Mouse (Mus musculus) adrenal gland, adult (tissue): ENCODE measurements around the gene Gm49380.
"Not testable (repeated sequence)": the region's sequence is repeated elsewhere in the genome, so short reads cannot be mapped to it uniquely, and the experiment has no call there.

ENCODE experiments used
- DNase-seq, 2 experiments: peaks; one replicate each; pipeline ENCODE4 v3.0.0; 2022 to 2023; ENCODE audit warnings: low spot score in 1 of 2; ENCODE audit not compliant: inconsistent age in 2 of 2

Gene Gm49380

GRCm38 (mm10) chr9:44125546-44126428 lies 12.5 kb upstream of the Gm49380 start:
- peak; percentile 82 to 95 for DNase-seq

DNA sequence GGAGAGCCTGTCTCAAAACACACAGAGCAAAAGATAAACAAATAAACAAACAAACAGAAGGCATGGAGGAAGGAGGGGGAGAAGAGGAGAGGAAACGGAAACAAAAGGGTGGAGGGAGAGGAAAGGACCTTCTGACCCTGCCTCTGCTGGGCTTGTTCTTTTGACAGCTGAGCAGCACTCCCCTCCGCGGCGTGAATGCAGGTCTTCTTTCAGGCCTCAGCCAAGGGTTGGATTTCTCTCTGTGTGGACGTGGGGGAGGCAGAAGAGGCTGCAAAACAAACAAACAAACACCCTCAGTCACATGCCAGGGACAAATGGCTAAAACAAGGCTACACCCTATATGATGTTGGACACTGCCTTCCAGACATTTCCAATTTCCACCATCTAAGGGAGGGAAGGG lies 11.7 kb upstream of the Gm49380 start:
- no peak for DNase-seq

- DNase-seq, result peak in 1 of 2 experiments; percentile 75
These were observed 11.0 kb upstream of the Gm49380 start for GRCm38 (mm10) chr9:44124317-44124716.

DNA sequence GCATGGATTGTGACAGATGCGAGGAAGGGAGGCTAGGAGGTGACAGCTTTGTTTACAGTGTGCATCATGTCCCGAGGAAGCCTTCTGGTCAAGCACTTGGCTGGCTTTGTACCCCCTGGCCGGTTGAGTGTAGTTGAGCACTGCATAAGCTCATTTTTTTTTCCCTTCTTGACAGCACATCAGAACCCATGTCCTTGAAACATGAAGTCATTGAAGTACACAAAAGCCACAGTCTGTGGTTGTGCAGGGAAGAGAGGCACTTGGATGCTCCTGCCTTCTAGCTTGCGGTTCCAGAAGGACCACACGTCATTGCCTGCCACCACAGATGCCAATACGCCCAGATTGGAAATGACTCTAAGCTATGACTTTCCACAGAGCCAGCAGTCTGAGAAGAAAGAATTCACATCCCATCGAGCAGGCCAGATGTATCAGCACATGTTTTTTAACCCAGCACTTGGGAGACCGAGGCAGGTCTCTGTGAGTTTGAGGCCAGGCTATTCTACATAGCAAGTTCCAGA lies 6.7 kb upstream of the Gm49380 start:
- DNase-seq, result peak; percentile 64 to 73

DNA sequence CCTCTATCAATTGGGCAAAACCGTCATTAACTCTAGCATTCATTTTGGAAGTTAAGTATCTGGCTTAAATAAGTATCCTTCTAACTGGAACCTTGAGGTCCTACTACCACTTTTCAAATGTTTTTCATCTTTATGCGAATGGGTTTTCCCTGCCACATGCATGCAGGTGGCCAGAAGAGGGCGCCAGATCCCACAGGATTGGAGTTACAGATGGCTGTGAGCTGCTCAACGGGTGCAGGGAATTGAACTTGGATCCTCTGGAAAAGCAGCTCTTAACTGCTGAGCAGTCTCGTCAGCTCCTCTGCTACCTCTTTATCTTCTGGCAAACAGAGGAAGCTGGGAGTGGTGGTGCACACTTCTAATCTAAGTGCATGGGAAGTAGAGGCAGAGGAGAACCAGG lies 5.7 kb upstream of the Gm49380 start:
- peak; percentile 52 to 81 for DNase-seq

- no peak for DNase-seq
These were observed 2.9 kb upstream of the Gm49380 start for GRCm38 (mm10) chr9:44116182-44116581.

DNA sequence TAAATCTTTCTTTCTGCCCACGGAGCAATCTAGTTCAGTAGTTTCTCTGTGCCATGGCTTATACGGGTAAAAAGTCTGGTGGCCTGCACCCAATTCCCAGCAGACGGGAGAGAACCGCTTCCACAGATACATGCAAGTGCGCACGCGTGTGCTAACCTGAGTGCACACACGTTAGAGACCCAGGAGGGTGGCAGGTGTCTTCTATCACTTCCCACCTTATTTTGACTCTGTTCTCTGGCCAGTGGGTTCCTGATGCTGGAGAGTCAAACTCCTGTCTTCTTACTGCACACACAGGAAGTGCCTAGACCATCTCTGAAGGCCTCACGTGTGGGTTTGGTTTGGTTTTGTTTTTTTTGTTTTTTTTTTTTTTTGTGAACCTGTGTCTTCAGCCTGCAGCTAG lies 2.3 kb upstream of the Gm49380 start:
- DNase-seq, result no peak

GRCm38 (mm10) chr9:44114453-44114852 lies 1.2 kb upstream of the Gm49380 start:
- DNase-seq, result no peak

DNA sequence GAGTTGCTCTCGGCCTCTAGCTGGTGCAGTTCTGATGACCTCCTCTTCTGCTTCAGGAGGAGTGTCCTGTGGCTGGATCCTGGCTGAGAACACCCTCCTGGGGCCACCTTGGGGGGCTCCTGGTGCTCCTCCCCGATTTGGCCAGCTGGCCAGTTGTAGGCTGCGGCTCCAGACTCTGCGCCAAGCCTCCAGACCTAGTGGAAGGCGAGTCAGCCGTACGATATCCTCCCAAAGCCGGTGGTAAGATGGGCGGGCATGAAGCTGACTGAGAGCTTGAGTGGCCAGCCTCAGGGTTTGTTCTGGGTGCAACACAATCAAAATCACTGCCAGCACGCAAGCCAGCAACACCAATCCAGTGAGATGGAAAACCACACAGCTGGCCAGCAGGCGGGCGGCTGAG lies 1.4 kb downstream of the Gm49380 start:
- DNase-seq, result not testable (repeated sequence)

- peak; percentile 79 to 94 for DNase-seq
These were observed 3.8 kb downstream of the Gm49380 start for GRCm38 (mm10) chr9:44109360-44110095.

DNA sequence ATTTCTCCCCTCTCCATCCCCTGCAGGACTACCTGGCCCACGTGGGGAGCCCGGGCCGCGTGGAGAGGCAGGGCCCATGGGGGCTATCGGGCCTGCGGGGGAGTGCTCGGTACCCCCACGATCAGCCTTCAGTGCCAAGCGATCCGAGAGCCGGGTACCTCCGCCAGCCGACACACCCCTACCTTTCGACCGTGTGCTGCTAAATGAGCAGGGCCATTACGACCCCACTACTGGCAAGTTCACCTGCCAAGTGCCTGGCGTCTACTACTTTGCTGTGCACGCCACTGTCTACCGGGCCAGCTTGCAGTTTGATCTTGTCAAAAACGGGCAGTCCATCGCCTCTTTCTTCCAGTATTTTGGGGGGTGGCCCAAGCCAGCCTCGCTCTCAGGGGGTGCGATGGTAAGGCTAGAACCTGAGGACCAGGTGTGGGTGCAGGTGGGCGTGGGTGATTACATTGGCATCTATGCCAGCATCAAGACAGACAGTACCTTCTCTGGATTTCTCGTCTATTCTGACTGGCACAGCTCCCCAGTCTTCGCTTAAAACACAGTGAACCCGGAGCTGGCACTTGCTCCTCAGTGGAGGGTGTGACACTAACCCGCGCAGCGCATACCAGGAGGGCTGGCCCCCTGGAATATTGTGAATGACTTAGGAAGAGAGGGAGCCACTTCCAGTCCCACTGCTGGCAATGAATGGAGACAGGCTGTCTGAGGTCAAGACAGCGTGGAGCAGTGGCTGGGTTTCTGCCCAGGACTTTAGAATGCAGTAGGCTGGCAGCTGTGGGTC lies 4.8 kb downstream of the Gm49380 start:
- DNase-seq, result no peak

- peak; percentile 77 to 90 for DNase-seq
These were observed 5.6 kb downstream of the Gm49380 start for GRCm38 (mm10) chr9:44107557-44108179.

GRCm38 (mm10) chr9:44107110-44107509 lies 6.2 kb downstream of the Gm49380 start, which contains the start of gene C1qtnf5:
Gene C1qtnf5, plus strand, starts transcription at chr9:44107245.
- peak; percentile 80 to 90 for DNase-seq

GRCm38 (mm10) chr9:44106596-44106995 lies 6.7 kb downstream of the Gm49380 start:
- peak in 1 of 2 experiments; percentile 63 for DNase-seq

DNA sequence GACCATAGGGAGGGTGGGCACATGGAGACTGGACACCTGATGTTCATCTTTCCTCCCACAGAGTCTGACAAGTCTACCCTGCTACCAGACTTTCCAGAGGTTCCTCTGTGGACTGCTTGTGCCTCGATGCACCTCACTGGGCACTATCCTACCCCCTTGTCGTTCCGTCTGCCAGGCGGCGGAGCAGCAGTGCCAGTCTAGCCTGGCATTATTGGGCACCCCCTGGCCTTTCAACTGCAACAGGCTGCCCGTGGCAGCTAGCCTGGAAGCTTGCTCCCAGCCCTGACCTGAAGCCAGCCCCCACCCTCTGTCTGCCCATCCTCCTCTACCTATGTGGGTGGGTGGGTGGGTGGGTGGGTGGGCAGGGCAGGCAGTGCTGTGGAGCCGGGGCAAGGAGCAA lies 7.1 kb downstream of the Gm49380 start:
- DNase-seq, result no peak

DNA sequence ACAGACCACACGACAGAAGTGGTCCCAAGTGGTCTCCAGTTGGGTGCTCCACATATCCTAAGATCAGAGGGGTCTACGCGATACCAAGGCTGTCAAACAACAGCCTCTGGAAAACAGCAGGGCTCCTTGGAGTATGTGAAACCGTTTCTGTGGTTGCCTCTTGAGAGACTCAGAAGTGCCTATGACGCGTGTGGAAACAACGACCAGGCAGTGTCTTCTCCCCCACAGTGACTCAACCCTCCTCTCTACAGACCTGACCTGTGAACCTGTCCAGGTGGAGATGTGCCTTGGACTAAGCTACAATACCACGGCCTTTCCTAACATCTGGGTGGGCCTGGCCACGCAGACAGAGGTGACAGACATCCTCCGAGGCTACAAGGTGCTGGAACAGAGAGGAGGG lies 7.5 kb downstream of the Gm49380 start:
- DNase-seq, result no peak

GRCm38 (mm10) chr9:44104881-44105280 lies 8.4 kb downstream of the Gm49380 start:
- DNase-seq, result peak in 1 of 2 experiments; percentile 57

GRCm38 (mm10) chr9:44101490-44101889 lies 11.8 kb downstream of the Gm49380 start, which contains the start of gene Mfrp:
Gene Mfrp, plus strand, starts transcription at chr9:44101729.
- no peak for DNase-seq

GRCm38 (mm10) chr9:44096536-44096935 lies 16.8 kb downstream of the Gm49380 start:
- peak; percentile 73 to 84 for DNase-seq

DNA sequence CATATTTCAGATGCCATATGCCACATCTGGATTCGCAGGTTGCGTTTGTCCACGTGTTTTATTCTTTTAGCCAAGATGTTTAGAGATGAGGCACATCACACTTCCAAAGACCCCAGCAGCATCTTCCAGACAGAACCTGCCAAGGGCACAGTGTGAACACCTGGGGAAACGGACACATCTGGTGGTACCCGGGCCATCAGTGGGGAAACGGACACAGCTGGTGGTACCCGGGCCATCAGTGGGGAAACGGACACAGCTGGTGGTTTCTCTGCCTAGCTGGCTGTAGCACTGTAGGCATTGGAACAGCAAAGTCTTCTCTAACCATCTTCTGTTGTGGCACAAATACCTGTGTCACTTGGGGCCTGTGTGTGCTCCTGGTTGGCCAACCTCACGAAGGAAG lies 17.5 kb downstream of the Gm49380 start:
- no peak for DNase-seq
